ENCODE assay signal across 14 mouse cellular contexts in the genomic region with DNA sequence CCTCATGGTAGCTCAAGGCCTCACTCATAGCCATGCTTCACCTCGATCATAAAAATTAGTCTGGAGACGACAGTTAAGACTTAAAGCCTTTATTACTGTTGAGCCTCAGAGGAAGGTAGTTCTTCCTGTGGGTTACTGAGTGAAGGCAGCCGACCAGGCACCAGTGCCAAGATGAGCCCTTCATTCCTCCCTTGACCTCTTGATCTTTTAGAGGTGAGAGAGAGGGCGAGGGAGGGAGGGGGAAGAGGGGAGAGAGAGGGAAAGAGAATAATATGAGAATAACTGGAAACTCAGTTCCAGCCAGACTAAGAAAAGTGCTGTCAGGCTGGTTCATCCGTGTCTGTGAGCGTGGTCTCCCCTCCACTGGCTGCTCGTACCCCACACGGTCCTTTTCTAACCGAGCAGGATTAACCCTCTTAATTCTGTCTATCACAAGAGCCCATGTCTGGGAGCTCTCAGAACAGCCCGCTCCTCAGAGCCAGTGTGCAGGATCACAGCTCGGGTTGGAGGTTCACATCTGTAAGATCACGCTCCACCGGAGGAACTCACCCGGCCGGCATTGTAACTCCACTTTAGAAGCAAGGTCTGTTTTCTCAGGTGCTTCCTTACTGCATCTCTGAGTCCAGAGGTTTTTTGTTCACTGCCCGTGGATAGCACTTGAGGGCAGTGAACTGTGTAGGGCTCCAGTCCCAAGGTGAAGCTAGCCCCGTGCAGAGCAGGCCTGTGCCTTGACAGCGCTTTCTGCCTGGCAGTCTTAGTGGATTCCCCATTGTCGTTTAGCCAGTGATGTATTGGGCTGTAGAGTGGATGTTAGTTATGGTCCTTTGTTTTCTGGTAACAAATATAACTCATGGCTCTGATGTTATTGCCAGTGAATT.
DNase-seq lines count a peak whose midpoint lies in the region; ATAC-seq lines count a peak whose summit lies in the region.
"Had no signal": no experiment of that assay in that cellular context is flagged by ENCODE, and none has a peak within 500 bp of the region (broad histone marks: within the 10 kb centered on the region; RNA-seq: fewer than 3 reads in every experiment).

No protein-coding gene starts in this region.

- no peak overlapping the region for H3K9ac ChIP-seq in hindbrain, embryonic 11.5 days (ENCODE audit: low read depth, low read length)
- H3K9ac ChIP-seq in hindbrain, embryonic 16.5 days (ENCODE audit: low read depth, low read length) = no peak overlapping the region
- H3K9ac ChIP-seq in hindbrain, embryonic 12.5 days = 0 out of 2 replicates have a peak overlapping the region, but pooled peaks have one; percentile 18
- H3K9ac ChIP-seq in neural tube, embryonic 12.5 days = peak overlapping the region; percentile 17; the same call in 1 of the 2 replicates
- no peak overlapping the region for H3K9ac ChIP-seq in heart, embryonic 11.5 days (ENCODE audit: low read depth, low read length)
- H3K9ac ChIP-seq: embryonic facial prominence, embryonic 13.5 days; liver, embryonic 15.5 days had no signal

- no peak overlapping the region for H3K4me3 ChIP-seq in hindbrain, embryonic 11.5 days (ENCODE audit: low read depth, low read length)
- no peak overlapping the region for H3K4me3 ChIP-seq in hindbrain, embryonic 16.5 days (ENCODE audit: low read length)
- no peak overlapping the region for H3K4me3 ChIP-seq in hindbrain, embryonic 12.5 days
- no peak overlapping the region for H3K4me3 ChIP-seq in neural tube, embryonic 12.5 days
- no peak overlapping the region for H3K4me3 ChIP-seq in heart, embryonic 11.5 days (ENCODE audit: low read depth, low read length)
- H3K4me3 ChIP-seq: embryonic facial prominence, embryonic 13.5 days; liver, embryonic 15.5 days had no signal

- WGBS in hindbrain, embryonic 11.5 days = 52% methylated on average over 19 of the region's 19 CpGs
- 51% methylated on average over 19 of the region's 19 CpGs for WGBS in hindbrain, embryonic 16.5 days
- WGBS in hindbrain, embryonic 12.5 days = 42% methylated on average over 19 of the region's 19 CpGs
- 37% methylated on average over 19 of the region's 19 CpGs for WGBS in neural tube, embryonic 12.5 days
- WGBS in heart, embryonic 11.5 days (ENCODE audit: insufficient replicate concordance) = 47% methylated on average over 19 of the region's 19 CpGs

- H3K27me3 ChIP-seq in hindbrain, embryonic 11.5 days (ENCODE audit: control insufficient read depth, insufficient read depth, low read length) = no peaks in the 10 kb centered on the region
- H3K27me3 ChIP-seq in hindbrain, embryonic 16.5 days (replicated peaks; ENCODE audit: control insufficient read depth, insufficient read depth, low read length) = no peaks in the 10 kb centered on the region
- H3K27me3 ChIP-seq in hindbrain, embryonic 12.5 days = no peaks in the 10 kb centered on the region; the same call in 1 of the 2 replicates
- H3K27me3 ChIP-seq in neural tube, embryonic 12.5 days (replicated peaks) = no peaks in the 10 kb centered on the region
- no peaks in the 10 kb centered on the region for H3K27me3 ChIP-seq in heart, embryonic 11.5 days (ENCODE audit: control insufficient read depth, insufficient read depth, low read length)
- H3K27me3 ChIP-seq: embryonic facial prominence, embryonic 13.5 days; liver, embryonic 15.5 days had no signal

- H3K27ac ChIP-seq in hindbrain, embryonic 11.5 days (ENCODE audit: low read depth, low read length) = 0 out of 2 replicates have a peak overlapping the region, but pooled peaks have one; percentile 0
- no peak overlapping the region for H3K27ac ChIP-seq in hindbrain, embryonic 16.5 days (ENCODE audit: low read depth, low read length)
- peak overlapping the region; percentile 68; the same call in 1 of the 2 replicates for H3K27ac ChIP-seq in hindbrain, embryonic 12.5 days
- 0 out of 2 replicates have a peak overlapping the region, but pooled peaks have one; percentile 46 for H3K27ac ChIP-seq in neural tube, embryonic 12.5 days
- no peak overlapping the region for H3K27ac ChIP-seq in heart, embryonic 11.5 days (ENCODE audit: low read depth, low read length)
- H3K27ac ChIP-seq: embryonic facial prominence, embryonic 13.5 days; liver, embryonic 15.5 days had no signal

- no peaks in the 10 kb centered on the region for H3K9me3 ChIP-seq in hindbrain, embryonic 11.5 days (ENCODE audit: control insufficient read depth, low read length)
- no peaks in the 10 kb centered on the region for H3K9me3 ChIP-seq in hindbrain, embryonic 16.5 days (ENCODE audit: control insufficient read depth, low read length)
- H3K9me3 ChIP-seq in hindbrain, embryonic 12.5 days (replicated peaks) = no peaks in the 10 kb centered on the region
- H3K9me3 ChIP-seq in neural tube, embryonic 12.5 days = no peaks in the 10 kb centered on the region
- H3K9me3 ChIP-seq in heart, embryonic 11.5 days (replicated peaks; ENCODE audit: control insufficient read depth, low read length) = no peaks in the 10 kb centered on the region
- H3K9me3 ChIP-seq: embryonic facial prominence, embryonic 13.5 days; liver, embryonic 15.5 days had no signal

- H3K4me2 ChIP-seq in hindbrain, embryonic 11.5 days (replicated peaks; ENCODE audit: low read depth, low read length) = no peak overlapping the region
- no peak overlapping the region for H3K4me2 ChIP-seq in hindbrain, embryonic 16.5 days (ENCODE audit: low read length)
- no peak overlapping the region for H3K4me2 ChIP-seq in hindbrain, embryonic 12.5 days (replicated peaks)
- no peak overlapping the region for H3K4me2 ChIP-seq in neural tube, embryonic 12.5 days (replicated peaks)
- H3K4me2 ChIP-seq in heart, embryonic 11.5 days = no peak overlapping the region
- H3K4me2 ChIP-seq: embryonic facial prominence, embryonic 13.5 days; liver, embryonic 15.5 days had no signal

- ATAC-seq in hindbrain, embryonic 11.5 days (ENCODE audit: low FRiP score) = no peak
- no peak for ATAC-seq in hindbrain, embryonic 16.5 days
- no peak for ATAC-seq in hindbrain, embryonic 12.5 days (ENCODE audit: low FRiP score)
- no peak for ATAC-seq in neural tube, embryonic 12.5 days (ENCODE audit: low FRiP score, low read depth)
- ATAC-seq in heart, embryonic 11.5 days (replicated peaks; ENCODE audit: insufficient number of reproducible peaks, low FRiP score, low TSS enrichment) = no peak
- ATAC-seq: CD4-positive, CD25-positive, alpha-beta regulatory T cell, adult 4 months had no signal

- DNase-seq in hindbrain, embryonic 11.5 days (ENCODE audit: low spot score) = no peak
- DNase-seq in kidney, postnatal 25 days = peak; percentile 44 to 68
- DNase-seq in spleen, adult 12 weeks (ENCODE audit: low spot score) = no peak
- DNase-seq in layer of hippocampus, adult 11-12 months (ENCODE audit: low spot score) = no peak
- DNase-seq: adrenal gland, postnatal 36 days; cerebellum, adult 11-12 months; right cerebral cortex, postnatal 4 days had no signal

- H3K36me3 ChIP-seq in hindbrain, embryonic 11.5 days (ENCODE audit: control insufficient read depth, insufficient read depth, low read length) = no peaks in the 10 kb centered on the region
- no peaks in the 10 kb centered on the region for H3K36me3 ChIP-seq in hindbrain, embryonic 16.5 days (ENCODE audit: control insufficient read depth, insufficient read depth, low read length)
- no peaks in the 10 kb centered on the region for H3K36me3 ChIP-seq in hindbrain, embryonic 12.5 days
- no peaks in the 10 kb centered on the region for H3K36me3 ChIP-seq in neural tube, embryonic 12.5 days
- H3K36me3 ChIP-seq in heart, embryonic 11.5 days (ENCODE audit: control insufficient read depth, insufficient read depth, low read length) = no peaks in the 10 kb centered on the region
- H3K36me3 ChIP-seq: embryonic facial prominence, embryonic 13.5 days; liver, embryonic 15.5 days had no signal

- peaks cover 15% of the 10 kb centered on the region for H3K4me1 ChIP-seq in hindbrain, embryonic 11.5 days (replicated peaks; ENCODE audit: control insufficient read depth, insufficient read depth, low read length)
- H3K4me1 ChIP-seq in hindbrain, embryonic 16.5 days (ENCODE audit: control insufficient read depth, insufficient read depth, low read depth, low read length) = peaks cover 15% of the 10 kb centered on the region
- H3K4me1 ChIP-seq in hindbrain, embryonic 12.5 days = peaks cover 55% of the 10 kb centered on the region
- peaks cover 45% of the 10 kb centered on the region for H3K4me1 ChIP-seq in neural tube, embryonic 12.5 days
- peaks cover 17% of the 10 kb centered on the region for H3K4me1 ChIP-seq in heart, embryonic 11.5 days (ENCODE audit: control insufficient read depth, insufficient read depth, low read length)
- H3K4me1 ChIP-seq: liver, embryonic 15.5 days had no signal

Comparison
In these comparisons a context has a peak if more than half of its experiments do, and no peak if none do; other contexts are left out.
1. H3K27ac ChIP-seq: peak in hindbrain, embryonic 11.5 days (single experiment), hindbrain, embryonic 12.5 days (single experiment) and neural tube, embryonic 12.5 days (single experiment); none in hindbrain, embryonic 16.5 days (single experiment) and heart, embryonic 11.5 days (single experiment).
2. H3K9ac ChIP-seq: peak in hindbrain, embryonic 12.5 days (single experiment) and neural tube, embryonic 12.5 days (single experiment); none in hindbrain, embryonic 11.5 days (single experiment), hindbrain, embryonic 16.5 days (single experiment) and heart, embryonic 11.5 days (single experiment).
3. DNase-seq: peak in kidney, postnatal 25 days (2 of 2); none in hindbrain, embryonic 11.5 days (single experiment), spleen, adult 12 weeks (single experiment) and layer of hippocampus, adult 11-12 months (single experiment).